Mouse (Mus musculus) thymus, adult 2 months (tissue): ENCODE measurements around the gene Gm37240. TPM values are rescaled to one million over a fixed set of nuclear protein-coding genes. Genes with fewer than 3 reads are reported as not detected.

Experiments used
- DNase-seq: peaks from one replicate; pipeline ENCODE4 v3.0.0; 2021
- H3K27ac ChIP-seq: fragments of 200-500 bp; 2 replicates; pipeline ENCODE4 v1.5.1; 2012; ENCODE audit warnings: low read length, control low read depth; ENCODE audit not compliant: control insufficient read depth, insufficient read depth
- H3K27me3 ChIP-seq: fragments of 200-500 bp; 2 replicates; pipeline ENCODE4 v1.6.1; 2012; ENCODE audit warnings: mild to moderate bottlenecking, low read length, moderate library complexity, mixed read lengths; ENCODE audit not compliant: control insufficient read depth, insufficient read depth
- H3K36me3 ChIP-seq: fragments of 200-500 bp; 2 replicates; pipeline ENCODE4 v1.6.1; 2012; ENCODE audit warnings: mild to moderate bottlenecking, low read length, moderate library complexity; ENCODE audit not compliant: control insufficient read depth, insufficient read depth
- H3K4me1 ChIP-seq: fragments of 200-500 bp; replicated peaks from 2 replicates; pipeline ENCODE4 v1.6.1; 2012; ENCODE audit warnings: low read length; ENCODE audit not compliant: control insufficient read depth, insufficient read depth
- H3K4me3 ChIP-seq: fragments of 200-500 bp; 2 replicates; pipeline ENCODE4 v1.5.1; 2012; ENCODE audit warnings: mild to moderate bottlenecking, low read length, control low read depth, moderate library complexity; ENCODE audit not compliant: control insufficient read depth, insufficient read depth
- CTCF ChIP-seq: fragments of 200-500 bp; IDR thresholded peaks from 2 replicates; pipeline ENCODE4 v1.5.1; 2012; ENCODE audit warnings: mild to moderate bottlenecking, control low read depth, low read length, moderate library complexity, borderline replicate concordance; ENCODE audit not compliant: control insufficient read depth, poor library complexity, insufficient read depth; ENCODE audit errors: extremely low read depth
- POLR2A ChIP-seq: fragments of 200-500 bp; IDR thresholded peaks from 2 replicates; pipeline ENCODE4 v1.6.1; 2012; ENCODE audit warnings: mild to moderate bottlenecking, low read length, control low read depth, moderate library complexity; ENCODE audit not compliant: control insufficient read depth, poor library complexity, insufficient read depth; ENCODE audit errors: extremely low read depth
- WGBS: fragments of 180-500 bp; shearing (Covaris S2); methylation state at CpG from one replicate; pipeline ENCODE4 v1.1.7; 2018; 5-methylcytosine and 5-hydroxymethylcytosine counted together
- polyA plus RNA-seq: library from polyadenylated mRNA; depleted of rRNA; stranded (reverse); fragments of >200 nt; gene quantifications from 2 replicates; pipeline ENCODE4 v1.2.3, GENCODE M21; 2012

The Gm37240 gene
- polyA plus RNA-seq, 1 experiment = 7.0 TPM

GRCm38 (mm10) chr3:85398841-85399240, 488.5 kb downstream of the Gm37240 start:
- H3K36me3 ChIP-seq = no peaks in the 10 kb centered on the region

DNA sequence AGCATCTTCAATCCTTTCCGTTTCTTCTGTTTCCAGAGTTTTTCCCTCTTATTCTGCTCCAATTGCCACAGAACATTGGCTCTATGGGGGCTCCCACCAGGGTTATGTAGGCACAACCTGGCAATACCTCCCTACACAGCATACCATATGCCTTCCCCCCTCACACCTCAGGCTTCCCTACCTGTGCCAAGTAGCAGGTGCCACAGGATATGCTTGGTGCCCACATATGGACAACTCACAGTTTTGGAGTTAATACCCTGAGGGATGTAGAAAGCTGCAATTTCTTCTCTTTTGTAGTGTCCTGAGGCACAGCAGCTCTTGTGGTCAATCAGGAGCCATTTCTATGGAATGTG, 488.9 kb downstream of the Gm37240 start:
- WGBS = 97% methylated on average over 1 of the region's 1 CpGs
- no peak overlapping the region for H3K4me3 ChIP-seq
- TF ChIP-seq CTCF = no peak
- no peak for TF ChIP-seq POLR2A
- no peaks in the 10 kb centered on the region for H3K27me3 ChIP-seq
- H3K27ac ChIP-seq = no peak overlapping the region
- no peak for DNase-seq
- no peaks in the 10 kb centered on the region for H3K4me1 ChIP-seq
- H3K36me3 ChIP-seq = no peaks in the 10 kb centered on the region

More at GRCm38 (mm10) chr3:85398841-85399240, 488.5 kb downstream of the Gm37240 start:
- Histone ChIP-seq H3K27ac (no peak overlapping the region), H3K4me3 (no peak overlapping the region), H3K27me3 (no peaks in the 10 kb centered on the region), H3K4me1 (no peaks in the 10 kb centered on the region)
- TF ChIP-seq CTCF = no peak
- no peak for TF ChIP-seq POLR2A
- DNase-seq = no peak

DNA sequence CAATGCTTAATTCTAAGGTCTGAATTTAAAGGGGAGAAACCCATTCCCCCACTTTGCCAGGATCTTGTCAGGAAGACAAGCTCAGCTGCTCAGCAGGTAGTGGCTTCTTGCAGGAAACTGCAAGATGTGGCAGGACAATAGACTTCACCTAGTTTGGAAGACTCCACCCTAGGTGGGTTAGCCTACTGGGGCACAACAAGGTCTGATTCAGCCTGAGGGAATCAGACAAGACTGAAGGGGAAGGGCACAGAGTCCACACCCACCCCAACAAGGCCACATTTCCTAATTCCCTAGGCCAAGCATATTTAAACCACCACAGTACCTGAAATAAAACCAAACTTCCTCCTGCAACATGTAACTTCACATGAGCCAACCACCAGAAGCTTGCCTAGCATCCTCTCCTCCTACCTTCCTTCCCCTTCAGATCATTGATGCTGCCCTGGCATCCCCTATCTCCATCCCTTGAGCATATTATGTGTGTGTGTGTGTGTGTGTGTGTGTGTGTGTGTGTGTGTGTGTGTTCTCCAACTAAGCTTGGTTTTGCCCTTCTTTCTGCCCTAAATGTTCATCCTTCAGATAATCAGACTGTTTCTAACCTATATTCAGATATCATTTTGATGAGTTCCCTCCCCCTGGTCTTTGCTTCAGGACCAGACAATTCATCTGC, 489.4 kb downstream of the Gm37240 start:
- Histone ChIP-seq H3K4me1 (no peaks in the 10 kb centered on the region), H3K27me3 (no peaks in the 10 kb centered on the region), H3K27ac (no peak overlapping the region), H3K4me3 (no peak overlapping the region), H3K36me3 (no peaks in the 10 kb centered on the region)
- TF ChIP-seq CTCF (no peak), POLR2A (no peak)
- DNase-seq = no peak

- H3K4me3 ChIP-seq = no peak overlapping the region
- H3K4me1 ChIP-seq = no peaks in the 10 kb centered on the region
- no peak for DNase-seq
- 96% methylated on average over 3 of the region's 3 CpGs for WGBS
- no peak for TF ChIP-seq CTCF
- no peak for TF ChIP-seq POLR2A
- no peaks in the 10 kb centered on the region for H3K36me3 ChIP-seq
- H3K27ac ChIP-seq = no peak overlapping the region
- no peaks in the 10 kb centered on the region for H3K27me3 ChIP-seq
These were observed 493.9 kb downstream of the Gm37240 start for GRCm38 (mm10) chr3:85393395-85393794.

DNA sequence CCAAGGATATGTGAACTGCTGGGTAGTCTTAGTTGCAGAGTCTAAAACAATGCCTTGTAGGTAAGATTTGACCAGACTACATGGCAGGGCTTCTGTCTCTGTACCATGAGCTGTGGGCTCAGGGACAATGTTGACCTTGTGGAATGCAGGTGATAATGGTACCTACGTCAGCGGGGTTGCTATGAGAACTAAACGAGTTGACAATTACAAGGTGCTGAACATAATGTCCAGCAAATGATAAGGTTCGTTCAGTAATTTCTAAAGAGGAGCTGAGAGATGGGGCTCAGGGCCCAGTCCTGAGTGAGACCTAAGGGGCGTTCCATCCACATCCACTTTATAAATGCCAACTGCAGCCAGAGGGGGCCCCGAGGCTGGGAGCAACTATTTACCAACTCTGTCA, 495.6 kb downstream of the Gm37240 start:
- Histone ChIP-seq H3K36me3 (no peaks in the 10 kb centered on the region), H3K4me3 (no peak overlapping the region), H3K4me1 (no peaks in the 10 kb centered on the region), H3K27me3 (no peaks in the 10 kb centered on the region), H3K27ac (no peak overlapping the region)
- WGBS = 94% methylated on average over 6 of the region's 6 CpGs
- TF ChIP-seq POLR2A = no peak
- TF ChIP-seq CTCF = no peak
- DNase-seq = no peak

GRCm38 (mm10) chr3:85391111-85391510, 496.2 kb downstream of the Gm37240 start:
- 91% methylated on average over 2 of the region's 2 CpGs for WGBS
- Histone ChIP-seq H3K4me3 (no peak overlapping the region), H3K27me3 (no peaks in the 10 kb centered on the region), H3K4me1 (no peaks in the 10 kb centered on the region), H3K27ac (no peak overlapping the region), H3K36me3 (no peaks in the 10 kb centered on the region)
- no peak for DNase-seq
- TF ChIP-seq POLR2A (no peak), CTCF (no peak)

GRCm38 (mm10) chr3:85385371-85385770, 501.9 kb downstream of the Gm37240 start:
- no peak for TF ChIP-seq CTCF
- no peak for TF ChIP-seq POLR2A
- Histone ChIP-seq H3K36me3 (no peaks in the 10 kb centered on the region), H3K27ac (no peak overlapping the region), H3K27me3 (no peaks in the 10 kb centered on the region), H3K4me3 (no peak overlapping the region), H3K4me1 (no peaks in the 10 kb centered on the region)
- no peak for DNase-seq
